Mouse (Mus musculus) MEL (cell line): ENCODE data around the gene Ankmy1. TPM values are rescaled to one million over a fixed set of nuclear protein-coding genes. Genes with fewer than 3 reads are reported as not detected.

ENCODE experiments used
- DNase-seq: peaks from one replicate; pipeline ENCODE4 v3.0.0; 2011; ENCODE audit warnings: low read depth, low spot score
- H3K27ac ChIP-seq: 2 replicates; pipeline ENCODE4 v1.5.1; 2012; ENCODE audit warnings: low read depth, mild to moderate bottlenecking, control low read depth, low read length, moderate library complexity; ENCODE audit not compliant: control insufficient read depth
- H3K27me3 ChIP-seq, 2 experiments: fragments of 150-350 bp in 1 of 2; sonication (generic) in 1 of 2; 2 replicates each; pipeline ENCODE4 v1.6.1; 2012; ENCODE audit warnings: low read length in 2 of 2, mild to moderate bottlenecking in 2 of 2, improper control_type of control experiment in 1 of 2, moderate library complexity in 1 of 2; ENCODE audit not compliant: insufficient read depth in 2 of 2, control insufficient read depth in 1 of 2
- H3K36me3 ChIP-seq, 2 experiments: 2 replicates each; pipeline ENCODE4 v1.6.1; 2012 to 2014; ENCODE audit warnings: low read length in 2 of 2, improper control_type of control experiment in 1 of 2, inconsistent platforms in 1 of 2, mild to moderate bottlenecking in 1 of 2; ENCODE audit not compliant: insufficient read depth in 2 of 2, control insufficient read depth in 1 of 2
- H3K4me1 ChIP-seq, 2 experiments: fragments of 150-350 bp in 1 of 2; sonication (generic) in 1 of 2; 2 replicates each; pipeline ENCODE4 v1.6.1; 2012; ENCODE audit warnings: low read length in 2 of 2, improper control_type of control experiment in 1 of 2, mild to moderate bottlenecking in 1 of 2; ENCODE audit not compliant: insufficient read depth in 2 of 2, control insufficient read depth in 1 of 2
- H3K4me3 ChIP-seq, 2 experiments: fragments of 150-350 bp in 1 of 2; sonication (generic) in 1 of 2; 2 replicates each; pipeline ENCODE4 v1.5.1; 2012; ENCODE audit warnings: low read depth in 2 of 2, low read length in 2 of 2, mild to moderate bottlenecking in 2 of 2, moderate library complexity in 2 of 2, control low read depth in 1 of 2, improper control_type of control experiment in 1 of 2; ENCODE audit not compliant: control insufficient read depth in 1 of 2, insufficient read depth in 1 of 2
- H3K79me2 ChIP-seq: 2 replicates; pipeline ENCODE4 v1.6.1; 2012; ENCODE audit warnings: mild to moderate bottlenecking, low read length, moderate library complexity; ENCODE audit not compliant: control insufficient read depth, poor library complexity, insufficient read depth
- H3K9ac ChIP-seq: 2 replicates; pipeline ENCODE4 v1.6.1; 2012; ENCODE audit warnings: low read depth, mild to moderate bottlenecking, control low read depth, low read length, moderate library complexity; ENCODE audit not compliant: control insufficient read depth, poor library complexity, severe bottlenecking
- H3K9me3 ChIP-seq: fragments of 150-350 bp; sonication (generic); replicated peaks from 2 replicates; pipeline ENCODE4 v1.6.1; 2012; ENCODE audit warnings: mild to moderate bottlenecking, low read length, improper control_type of control experiment, moderate library complexity; ENCODE audit not compliant: insufficient read depth
- BHLHE40 ChIP-seq: IDR thresholded peaks from 2 replicates; pipeline ENCODE4 v1.6.1; 2012; ENCODE audit warnings: low read depth, mild to moderate bottlenecking, inconsistent platforms, low read length, improper control_type of control experiment, borderline replicate concordance
- CHD2 ChIP-seq: IDR thresholded peaks from 2 replicates; pipeline ENCODE4 v1.6.1; 2011; ENCODE audit warnings: low read length, improper control_type of control experiment
- CTCF ChIP-seq, 3 experiments: IDR thresholded peaks in 2 of 3; conservative IDR thresholded peaks in 1 of 3; 2 replicates each; pipeline ENCODE4 v1.5.1; 2011 to 2012; ENCODE audit warnings: low read length in 3 of 3, low read depth in 2 of 3, mild to moderate bottlenecking in 2 of 3, improper control_type of control experiment in 1 of 3, inconsistent platforms in 1 of 3, mixed read lengths in 1 of 3, moderate library complexity in 1 of 3; ENCODE audit not compliant: control insufficient read depth in 1 of 3, insufficient read depth in 1 of 3, poor library complexity in 1 of 3, severe bottlenecking in 1 of 3
- JUND ChIP-seq: IDR thresholded peaks from 2 replicates; pipeline ENCODE4 v1.6.1; 2011; ENCODE audit warnings: low read depth, mild to moderate bottlenecking, improper control_type of control experiment, low read length
- POLR2AphosphoS2 ChIP-seq: IDR thresholded peaks from 2 replicates; pipeline ENCODE4 v1.6.1; 2011; ENCODE audit warnings: low read length, improper control_type of control experiment
- RCOR1 ChIP-seq: IDR thresholded peaks from 2 replicates; pipeline ENCODE4 v1.6.1; 2012; ENCODE audit warnings: low read depth, mild to moderate bottlenecking, inconsistent platforms, low read length, improper control_type of control experiment
- TAL1 ChIP-seq: IDR thresholded peaks from 2 replicates; pipeline ENCODE4 v1.6.1; 2012; ENCODE audit warnings: mild to moderate bottlenecking, inconsistent platforms, low read length, moderate library complexity, mixed read lengths
- TCF12 ChIP-seq: IDR thresholded peaks from 2 replicates; pipeline ENCODE4 v1.6.1; 2014; ENCODE audit warnings: low read depth, mild to moderate bottlenecking, inconsistent platforms, low read length, improper control_type of control experiment, moderate library complexity
- polyA plus RNA-seq, 2 experiments: library from polyadenylated mRNA; stranded (reverse) in 1 of 2; unstranded in 1 of 2; fragments of >175 nt in 1 of 2; fragments of >200 nt in 1 of 2; gene quantifications; 2 replicates each; pipeline versions ENCODE4 v1.2.1 to v1.2.4; 2012; ENCODE audit warnings: low replicate concordance in 2 of 2, low read depth in 1 of 2; ENCODE audit not compliant: insufficient read length in 2 of 2, insufficient read depth in 1 of 2, missing spikeins in 1 of 2
- total RNA-seq: library from RNA; depleted of rRNA; stranded (reverse); fragments of 300-350 nt; gene quantifications from 2 replicates; pipeline ENCODE4 v1.2.3, GENCODE M21; 2012

Gene Ankmy1
- total and polyA plus RNA-seq, 3 experiments = 0.08 TPM; not detected in 2

DNA sequence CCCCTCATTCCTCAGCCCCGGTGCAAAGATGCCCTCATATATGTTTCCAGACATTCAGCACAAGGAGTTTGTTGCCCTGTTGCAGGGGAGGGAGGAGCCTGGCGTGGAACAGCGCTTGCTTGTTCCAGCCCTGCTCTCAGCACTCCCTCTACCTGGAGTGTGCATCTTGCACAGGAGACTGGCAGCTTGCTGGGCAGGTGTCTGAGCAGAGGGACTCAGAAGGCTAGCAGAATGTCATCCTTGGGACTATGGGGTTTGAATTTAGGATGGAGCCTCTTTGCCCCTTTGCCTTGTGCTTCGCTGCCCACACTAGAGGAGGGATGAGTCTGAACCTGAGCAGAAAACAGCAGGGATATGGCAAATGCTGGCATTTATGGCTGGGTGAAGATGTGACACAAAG, 37.0 kb upstream of the Ankmy1 start:
- Histone ChIP-seq H3K79me2 (peaks cover 7% of the 10 kb centered on the region), H3K4me1 (peaks cover 2 to 11% of the 10 kb centered on the region in 2 experiments; a peak in 3 of 4 replicates), H3K36me3 (peaks cover 2 to 7% of the 10 kb centered on the region in 2 experiments; a peak in 3 of 4 replicates), H3K9ac (no peak overlapping the region), H3K9me3 (no peaks in the 10 kb centered on the region), H3K27me3 (no peaks in the 10 kb centered on the region), H3K4me3 (no peak overlapping the region), H3K27ac (no peak overlapping the region)
- TF ChIP-seq TAL1 = peak; percentile 6; the same call in 1 of the 2 replicates
- TF ChIP-seq POLR2AphosphoS2 = no peak
- DNase-seq = no peak

DNA sequence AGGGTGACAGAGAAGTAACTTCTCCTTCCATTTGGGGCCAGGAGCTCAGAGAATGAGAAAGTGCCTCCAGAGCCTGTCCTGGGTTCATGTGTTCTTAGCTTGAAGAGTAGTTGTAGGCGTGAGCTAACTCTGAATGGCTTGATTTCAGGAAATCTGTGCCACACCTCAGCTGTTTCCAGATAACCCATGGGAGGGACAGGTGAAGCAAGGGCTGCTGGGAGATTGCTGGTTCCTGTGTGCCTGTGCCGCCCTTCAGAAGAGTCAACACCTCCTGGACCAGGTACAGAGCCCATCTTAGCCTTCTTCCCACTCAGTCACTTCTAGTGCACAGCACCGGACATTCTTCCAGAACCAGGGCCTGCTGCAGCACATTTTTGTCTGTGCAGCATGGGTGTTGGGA, 35.1 kb upstream of the Ankmy1 start:
- no peaks in the 10 kb centered on the region for H3K9me3 ChIP-seq

DNA sequence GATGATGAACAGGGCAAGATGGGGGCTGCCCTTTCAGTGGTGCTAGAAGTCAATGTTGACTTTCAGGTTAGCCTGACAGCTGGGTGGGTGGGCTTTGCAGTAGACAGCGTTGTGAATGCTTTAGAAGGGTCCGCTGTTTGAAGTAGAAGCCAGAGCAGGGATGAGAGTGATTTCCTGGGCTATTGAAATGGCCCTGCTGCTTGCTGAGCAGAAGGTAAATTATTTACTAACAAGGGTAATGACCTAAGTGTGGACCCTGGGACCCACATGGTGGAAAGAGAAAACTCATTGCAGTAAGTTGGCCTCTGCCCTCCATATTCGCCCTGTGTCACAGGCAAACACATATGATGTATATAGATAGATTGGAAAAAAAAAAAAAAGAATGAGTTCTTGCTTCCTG, 33.8 kb upstream of the Ankmy1 start:
- no peak for TF ChIP-seq BHLHE40
- Histone ChIP-seq H3K27me3 (no peaks in the 10 kb centered on the region), H3K9me3 (no peaks in the 10 kb centered on the region), H3K79me2 (peaks cover 12% of the 10 kb centered on the region), H3K9ac (no peak overlapping the region), H3K4me1 (peaks cover 4 to 22% of the 10 kb centered on the region in 2 experiments), H3K4me3 (no peak overlapping the region), H3K27ac (no peak overlapping the region), H3K36me3 (peaks cover 2 to 13% of the 10 kb centered on the region in 2 experiments; a peak in 3 of 4 replicates)
- DNase-seq = no peak

More for the DNA sequence above, 35.1 kb upstream of the Ankmy1 start:
- H3K27me3 ChIP-seq = no peaks in the 10 kb centered on the region
- peaks cover 4 to 22% of the 10 kb centered on the region in 2 experiments for H3K4me1 ChIP-seq
- H3K79me2 ChIP-seq = peaks cover 12% of the 10 kb centered on the region
- TF ChIP-seq RCOR1 = peak; percentile 49; the same call in 1 of the 2 replicates
- TF ChIP-seq CHD2 = no peak
- no peak for TF ChIP-seq TCF12
- TF ChIP-seq, all 39 proteins: peak for 1
- no peak for DNase-seq
- no peak overlapping the region for H3K9ac ChIP-seq
- no peak overlapping the region for H3K4me3 ChIP-seq
- H3K36me3 ChIP-seq = peaks cover 2 to 13% of the 10 kb centered on the region in 2 experiments; a peak in 3 of 4 replicates
- H3K27ac ChIP-seq = no peak overlapping the region

DNA sequence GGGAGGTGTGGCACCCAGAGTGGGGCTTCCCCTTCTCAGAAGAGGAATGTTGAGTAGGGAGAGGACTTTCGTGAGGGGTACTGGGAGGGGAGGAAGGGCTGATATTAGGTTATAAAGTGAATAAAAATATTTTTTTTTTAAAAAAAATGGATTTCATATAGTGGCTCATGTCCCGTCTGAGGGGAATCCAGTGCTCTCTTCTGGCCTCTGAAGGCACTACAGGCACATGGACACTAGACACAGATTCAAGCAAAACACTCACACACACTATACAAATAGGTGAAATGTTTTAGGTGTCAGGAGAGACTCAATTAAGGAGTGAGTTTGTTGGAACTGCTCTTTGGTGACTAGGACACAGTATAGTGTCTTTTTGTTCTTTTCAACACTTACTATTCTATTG, 33.3 kb upstream of the Ankmy1 start:
- H3K79me2 ChIP-seq = peaks cover 12% of the 10 kb centered on the region
- H3K4me3 ChIP-seq = peak overlapping the region; percentile 28 to 85; a peak in 2 of 4 replicates
- H3K9ac ChIP-seq = no peak overlapping the region
- no peaks in the 10 kb centered on the region for H3K27me3 ChIP-seq
- peaks cover 2 to 13% of the 10 kb centered on the region in 2 experiments; a peak in 3 of 4 replicates for H3K36me3 ChIP-seq
- H3K4me1 ChIP-seq = peaks cover 4 to 22% of the 10 kb centered on the region in 2 experiments
- TF ChIP-seq JUND = no peak
- peak; percentile 9 to 23 (median 23); a peak in 2 of 6 replicates for TF ChIP-seq CTCF (IDR thresholded peaks at IDR 0.05 in 2 of 3, conservative IDR thresholded peaks at IDR 0.05 in 1 of 3; ENCODE audit: control insufficient read depth in 1 of 3, insufficient read depth in 1 of 3, low read depth in 2 of 3, low read length in 3 of 3, poor library complexity in 1 of 3, severe bottlenecking in 1 of 3)
- 0 out of 2 replicates have a peak overlapping the region, but pooled peaks have one; percentile 1 for H3K27ac ChIP-seq
- H3K9me3 ChIP-seq = no peaks in the 10 kb centered on the region
- DNase-seq = no peak
